Mouse (Mus musculus): Measurements from ENCODE around the gene Car12. TPM values are rescaled to one million over a fixed set of nuclear protein-coding genes. Genes with fewer than 3 reads are reported as not detected.

The Car12 gene
- polyA plus RNA-seq, 1 experiment from 2014 or later, result 2.6 TPM

- 57% methylated on average over 2 of the region's 2 CpGs for WGBS
Observed at GRCm38 (mm10) chr9:66705766-66706165, 7.7 kb upstream of the Car12 start.

GRCm38 (mm10) chr9:66708054-66708772 lies 5.3 kb upstream of the Car12 start:
- Histone ChIP-seq H3K9ac (ENCODE audit: low read length) (no peak overlapping the region), H3K4me3 (ENCODE audit: low read depth, low read length) (no peak overlapping the region), H3K36me3 (ENCODE audit: control insufficient read depth, insufficient read depth, low read length) (no peaks in the 10 kb centered on the region), H3K27me3 (replicated peaks; ENCODE audit: control insufficient read depth, insufficient read depth, low read length) (no peaks in the 10 kb centered on the region), H3K9me3 (replicated peaks; ENCODE audit: control insufficient read depth, low read length) (no peaks in the 10 kb centered on the region), H3K4me2 (ENCODE audit: low read length) (peak overlapping the region; percentile 18; the same call in 1 of the 2 replicates), H3K4me1 (ENCODE audit: control insufficient read depth, insufficient read depth, low read length) (peaks cover 12% of the 10 kb centered on the region), H3K27ac (ENCODE audit: low read depth, low read length) (peak overlapping the region; percentile 55; the same call in 1 of the 2 replicates)
- 31% methylated on average over 11 of the region's 11 CpGs for WGBS
- ATAC-seq (peak; percentile 79; the same call in 1 of the 2 replicates), DNase-seq (ENCODE audit: low spot score) (peak; percentile 81)

More at GRCm38 (mm10) chr9:66705766-66706165, 7.7 kb upstream of the Car12 start:
- Histone ChIP-seq H3K27me3 (replicated peaks; ENCODE audit: control insufficient read depth, insufficient read depth, low read length) (no peaks in the 10 kb centered on the region), H3K4me3 (ENCODE audit: low read depth, low read length) (no peak overlapping the region), H3K27ac (ENCODE audit: low read depth, low read length) (no peak overlapping the region), H3K9me3 (replicated peaks; ENCODE audit: control insufficient read depth, low read length) (no peaks in the 10 kb centered on the region), H3K4me1 (ENCODE audit: control insufficient read depth, insufficient read depth, low read length) (peaks cover 12% of the 10 kb centered on the region), H3K4me2 (ENCODE audit: low read length) (no peak overlapping the region), H3K36me3 (ENCODE audit: control insufficient read depth, insufficient read depth, low read length) (no peaks in the 10 kb centered on the region), H3K9ac (ENCODE audit: low read length) (no peak overlapping the region)
- ATAC-seq (no peak), DNase-seq (ENCODE audit: low spot score) (peak; percentile 62)

DNA sequence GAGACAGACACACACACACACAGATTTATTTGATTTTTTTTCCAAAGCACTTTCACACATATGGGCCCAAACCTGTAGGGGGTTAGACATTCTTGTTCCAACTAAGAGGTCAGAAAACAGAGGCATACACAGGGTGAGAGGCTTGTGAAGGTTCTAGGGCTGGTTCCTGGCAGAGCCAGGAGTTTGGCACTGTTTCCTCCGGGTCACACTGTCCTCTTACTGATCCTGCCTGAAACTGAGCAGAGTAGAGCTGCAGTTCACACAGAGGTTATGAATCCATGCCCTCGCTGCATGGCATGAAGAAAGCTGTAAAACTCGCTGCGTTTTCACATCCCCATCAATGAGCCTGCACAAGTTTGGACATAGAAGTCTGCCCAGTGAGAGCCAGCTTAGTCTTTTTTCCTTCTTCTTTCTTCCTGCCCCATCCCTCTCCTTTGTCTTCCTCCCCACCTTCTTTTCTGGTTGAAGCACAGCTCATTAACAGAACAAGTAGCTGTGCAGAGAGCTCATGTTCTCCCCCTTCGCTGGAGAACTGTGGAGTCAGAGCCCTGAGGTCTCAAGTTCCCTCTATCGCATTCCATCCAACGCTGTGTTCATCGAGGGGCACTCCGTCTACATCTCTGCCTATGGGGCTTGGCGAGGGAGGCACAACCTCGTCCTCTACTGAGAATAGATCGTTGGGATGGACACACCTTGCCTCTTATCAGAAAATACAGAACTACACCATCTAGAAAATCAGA lies 4.5 kb upstream of the Car12 start:
- Histone ChIP-seq H3K4me3 (ENCODE audit: low read depth, low read length) (no peak overlapping the region), H3K9ac (ENCODE audit: low read length) (0 out of 2 replicates have a peak overlapping the region, but pooled peaks have one; percentile 13), H3K27me3 (replicated peaks; ENCODE audit: control insufficient read depth, insufficient read depth, low read length) (no peaks in the 10 kb centered on the region), H3K4me2 (ENCODE audit: low read length) (no peak overlapping the region), H3K36me3 (ENCODE audit: control insufficient read depth, insufficient read depth, low read length) (no peaks in the 10 kb centered on the region), H3K27ac (ENCODE audit: low read depth, low read length) (peak overlapping the region; percentile 23; the same call in 1 of the 2 replicates), H3K9me3 (replicated peaks; ENCODE audit: control insufficient read depth, low read length) (no peaks in the 10 kb centered on the region), H3K4me1 (ENCODE audit: control insufficient read depth, insufficient read depth, low read length) (peaks cover 13% of the 10 kb centered on the region)
- ATAC-seq, result no peak
- DNase-seq (ENCODE audit: low spot score), result peak; percentile 8
- WGBS, result 32% methylated on average over 12 of the region's 12 CpGs

DNA sequence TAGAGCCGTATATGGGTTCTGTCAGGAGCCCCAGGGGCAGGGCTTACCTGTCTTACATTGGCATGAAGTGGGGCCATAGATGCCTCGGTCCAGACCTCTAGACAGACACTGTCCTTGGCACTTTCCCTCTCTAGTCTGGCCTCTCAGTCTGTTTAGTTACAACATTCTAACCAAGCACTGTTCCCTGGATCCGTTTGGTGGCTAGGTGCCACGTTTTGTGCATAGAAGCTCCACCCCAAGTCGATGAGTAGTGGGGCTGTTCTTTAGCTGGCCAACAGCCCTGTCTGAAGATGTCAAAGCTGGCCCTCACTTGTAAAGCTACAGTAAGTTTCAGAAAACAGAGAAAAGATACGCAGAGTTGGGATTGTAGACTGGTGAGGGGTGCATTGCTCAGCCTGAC lies 2.9 kb upstream of the Car12 start:
- WGBS, result 76% methylated on average over 6 of the region's 6 CpGs
- Histone ChIP-seq H3K36me3 (ENCODE audit: control insufficient read depth, insufficient read depth, low read length) (no peaks in the 10 kb centered on the region), H3K4me3 (ENCODE audit: low read depth, low read length) (no peak overlapping the region), H3K4me1 (ENCODE audit: control insufficient read depth, insufficient read depth, low read length) (peaks cover 22% of the 10 kb centered on the region), H3K27ac (ENCODE audit: low read depth, low read length) (no peak overlapping the region), H3K27me3 (replicated peaks; ENCODE audit: control insufficient read depth, insufficient read depth, low read length) (no peaks in the 10 kb centered on the region), H3K4me2 (ENCODE audit: low read length) (no peak overlapping the region), H3K9ac (ENCODE audit: low read length) (no peak overlapping the region), H3K9me3 (replicated peaks; ENCODE audit: control insufficient read depth, low read length) (no peaks in the 10 kb centered on the region)
- ATAC-seq (no peak), DNase-seq (ENCODE audit: low spot score) (peak; percentile 16)

- H3K9ac ChIP-seq (ENCODE audit: low read length), result peak overlapping the region; percentile 49; the same call in 1 of the 2 replicates
- no peak overlapping the region for H3K27ac ChIP-seq (ENCODE audit: low read depth, low read length)
- no peak for ATAC-seq
- peak overlapping the region; percentile 61 for H3K4me2 ChIP-seq (ENCODE audit: low read length)
- peaks cover 14% of the 10 kb centered on the region for H3K4me1 ChIP-seq (ENCODE audit: control insufficient read depth, insufficient read depth, low read length)
- no peaks in the 10 kb centered on the region for H3K27me3 ChIP-seq (replicated peaks; ENCODE audit: control insufficient read depth, insufficient read depth, low read length)
- H3K36me3 ChIP-seq (ENCODE audit: control insufficient read depth, insufficient read depth, low read length), result no peaks in the 10 kb centered on the region
- H3K9me3 ChIP-seq (replicated peaks; ENCODE audit: control insufficient read depth, low read length), result no peaks in the 10 kb centered on the region
- no peak for DNase-seq (ENCODE audit: low spot score)
- H3K4me3 ChIP-seq (ENCODE audit: low read depth, low read length), result peak overlapping the region; percentile 31
- 6% methylated on average over 12 of the region's 12 CpGs for WGBS
Observed at GRCm38 (mm10) chr9:66714022-66714515, 583 bp downstream of the Car12 start.

DNA sequence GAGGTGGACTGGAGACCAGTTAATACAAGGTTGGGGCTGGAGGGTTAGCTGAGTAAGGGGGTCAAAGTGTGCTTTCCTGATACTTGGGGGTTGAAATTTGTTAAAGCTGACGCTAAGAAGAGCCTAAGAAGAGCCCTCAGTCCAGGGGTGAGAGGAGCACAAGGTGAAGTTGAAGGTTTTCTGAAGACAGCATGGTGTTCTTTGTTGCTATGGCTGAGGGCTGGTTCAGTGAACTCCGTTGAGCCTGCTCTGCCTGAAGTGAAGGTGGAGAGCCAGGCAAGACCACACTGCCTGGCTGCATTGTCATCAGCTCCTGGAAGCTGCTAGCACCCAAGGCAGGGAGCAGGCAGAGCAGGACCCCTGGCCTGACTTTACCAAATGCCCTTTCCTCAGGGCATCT lies 1.9 kb downstream of the Car12 start:
- ATAC-seq, result no peak
- H3K4me3 ChIP-seq (ENCODE audit: low read depth, low read length), result no peak overlapping the region
- H3K4me1 ChIP-seq (ENCODE audit: control insufficient read depth, insufficient read depth, low read length), result peaks cover 12% of the 10 kb centered on the region
- no peaks in the 10 kb centered on the region for H3K27me3 ChIP-seq (replicated peaks; ENCODE audit: control insufficient read depth, insufficient read depth, low read length)
- H3K9me3 ChIP-seq (replicated peaks; ENCODE audit: control insufficient read depth, low read length), result no peaks in the 10 kb centered on the region
- H3K36me3 ChIP-seq (ENCODE audit: control insufficient read depth, insufficient read depth, low read length), result no peaks in the 10 kb centered on the region
- no peak for DNase-seq (ENCODE audit: low spot score)
- H3K27ac ChIP-seq (ENCODE audit: low read depth, low read length), result no peak overlapping the region
- 72% methylated on average over 2 of the region's 2 CpGs for WGBS
- no peak overlapping the region for H3K9ac ChIP-seq (ENCODE audit: low read length)
- H3K4me2 ChIP-seq (ENCODE audit: low read length), result no peak overlapping the region

DNA sequence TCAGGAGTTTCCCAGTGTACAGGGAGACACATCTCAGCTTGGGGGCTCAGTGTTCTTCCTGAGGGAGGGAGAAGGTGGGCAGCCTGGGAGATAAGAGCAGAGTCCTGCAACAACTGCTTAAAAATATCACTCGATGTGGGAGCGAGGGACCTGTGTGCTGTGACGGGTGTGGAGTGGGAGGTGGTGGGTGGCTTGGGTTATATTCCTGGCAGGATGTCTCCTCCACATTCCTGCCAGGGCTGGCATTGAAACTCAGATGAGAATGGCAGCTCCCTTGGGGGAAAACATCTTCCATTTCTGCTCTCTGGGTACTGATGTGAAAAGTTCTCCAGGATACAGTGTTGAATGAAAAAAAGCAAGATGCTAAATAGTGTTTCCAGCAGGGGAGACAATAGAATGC lies 3.0 kb downstream of the Car12 start:
- no peak overlapping the region for H3K9ac ChIP-seq (ENCODE audit: low read length)
- no peaks in the 10 kb centered on the region for H3K36me3 ChIP-seq (ENCODE audit: control insufficient read depth, insufficient read depth, low read length)
- H3K27ac ChIP-seq (ENCODE audit: low read depth, low read length), result no peak overlapping the region
- H3K27me3 ChIP-seq (replicated peaks; ENCODE audit: control insufficient read depth, insufficient read depth, low read length), result no peaks in the 10 kb centered on the region
- 85% methylated on average over 3 of the region's 3 CpGs for WGBS
- no peak overlapping the region for H3K4me3 ChIP-seq (ENCODE audit: low read depth, low read length)
- no peak overlapping the region for H3K4me2 ChIP-seq (ENCODE audit: low read length)
- no peaks in the 10 kb centered on the region for H3K9me3 ChIP-seq (replicated peaks; ENCODE audit: control insufficient read depth, low read length)
- H3K4me1 ChIP-seq (ENCODE audit: control insufficient read depth, insufficient read depth, low read length), result peaks cover 12% of the 10 kb centered on the region
- no peak for ATAC-seq
- no peak for DNase-seq (ENCODE audit: low spot score)

- DNase-seq (ENCODE audit: low spot score) (no peak), ATAC-seq (no peak)
- Histone ChIP-seq H3K36me3 (ENCODE audit: control insufficient read depth, insufficient read depth, low read length) (no peaks in the 10 kb centered on the region), H3K9me3 (replicated peaks; ENCODE audit: control insufficient read depth, low read length) (no peaks in the 10 kb centered on the region), H3K27me3 (replicated peaks; ENCODE audit: control insufficient read depth, insufficient read depth, low read length) (no peaks in the 10 kb centered on the region), H3K4me1 (ENCODE audit: control insufficient read depth, insufficient read depth, low read length) (peaks cover 8% of the 10 kb centered on the region; the same call in 1 of the 2 replicates), H3K27ac (ENCODE audit: low read depth, low read length) (no peak overlapping the region), H3K9ac (ENCODE audit: low read length) (no peak overlapping the region), H3K4me3 (ENCODE audit: low read depth, low read length) (no peak overlapping the region), H3K4me2 (ENCODE audit: low read length) (no peak overlapping the region)
- WGBS, result 95% methylated on average over 8 of the region's 8 CpGs
Observed at GRCm38 (mm10) chr9:66720686-66721450, 7.4 kb downstream of the Car12 start.

All from forebrain, embryonic 14.5 days (tissue).